Mouse (Mus musculus) CH12.LX (cell line): ENCODE data around the gene Mlip.

Experiments used
- NRF1 ChIP-seq: IDR thresholded peaks from 2 replicates; pipeline ENCODE4 v1.6.1; 2014; ENCODE audit warnings: low read depth, mild to moderate bottlenecking, inconsistent platforms, low read length, improper control_type of control experiment, moderate library complexity
- ZKSCAN1 ChIP-seq: IDR thresholded peaks from 2 replicates; pipeline ENCODE4 v1.6.1; 2012; ENCODE audit warnings: low read depth, inconsistent platforms, low read length, improper control_type of control experiment, borderline replicate concordance

GRCm38 (mm10) chr9:77287958-77288357 lies 64.8 kb downstream of the Mlip start:
- TF ChIP-seq NRF1 (no peak), ZKSCAN1 (no peak)
